25 mouse cellular contexts compared by ENCODE assay signal in the genomic region with DNA sequence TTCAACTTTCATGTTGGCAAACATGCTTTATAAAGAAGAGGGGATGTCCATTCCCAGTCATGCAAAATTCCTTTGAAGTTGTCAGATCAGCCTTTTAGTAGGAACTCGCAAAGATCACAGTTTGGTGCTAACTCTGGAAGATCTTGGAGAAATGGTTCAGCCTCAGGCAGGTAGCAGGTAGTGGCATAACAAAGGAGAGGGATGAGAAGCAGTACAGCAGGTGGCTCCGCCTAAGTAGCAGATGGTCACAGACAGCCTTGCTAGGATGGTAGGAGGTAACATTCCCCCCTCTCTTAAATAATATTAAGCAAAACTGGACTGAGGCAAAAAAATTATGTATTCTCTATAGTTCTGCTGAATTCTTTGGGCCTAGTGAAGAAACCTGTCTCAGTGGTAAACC. TPM values are rescaled to one million over a fixed set of nuclear protein-coding genes. Genes with fewer than 3 reads are reported as not detected.
"Had no signal": no experiment of that assay in that cellular context is flagged by ENCODE, and none has a peak within 500 bp of the region (broad histone marks: within the 10 kb centered on the region; RNA-seq: fewer than 3 reads in every experiment).

No protein-coding gene starts in this region.

- DNase-seq: gastrocnemius, adult 2 months; gastrocnemius, postnatal 10 days; gastrocnemius, postnatal 25 days; heart, adult 18-20 months; heart, postnatal 10 days; heart, postnatal 4 days; kidney, adult 18-20 months; kidney, adult 8-10 months; kidney, postnatal 10 days; kidney, postnatal 25 days; kidney, postnatal 4 days; layer of hippocampus, adult 9-11 months; layer of hippocampus, postnatal 36 days; left cerebral cortex, postnatal 4 days had no signal

RNA-seq across cellular contexts. Expression of gene Vmn2r71, which starts 20.8 kb away (rescaled TPM):
- total RNA-seq: gastrocnemius, adult 2 months; gastrocnemius, postnatal 10 days; gastrocnemius, postnatal 25 days; gastrocnemius, postnatal 4 days; granulocyte monocyte progenitor cell, adult 5-6 weeks; heart, adult 18-20 months; heart, adult 8-10 months; heart, postnatal 10 days; heart, postnatal 25 days; heart, postnatal 4 days; layer of hippocampus, adult 2 months; layer of hippocampus, postnatal 14 days; layer of hippocampus, postnatal 36 days; left cerebral cortex, adult 18-20 months; left cerebral cortex, adult 8-10 months; left cerebral cortex, postnatal 10 days; left cerebral cortex, postnatal 25 days; left cerebral cortex, postnatal 4 days; liver, adult 2 months had no signal

RNA-seq across cellular contexts. Expression of gene Vmn2r70, which starts 26.9 kb away (rescaled TPM):
- total RNA-seq: gastrocnemius, adult 2 months; gastrocnemius, postnatal 10 days; gastrocnemius, postnatal 25 days; gastrocnemius, postnatal 4 days; granulocyte monocyte progenitor cell, adult 5-6 weeks; heart, adult 18-20 months; heart, adult 8-10 months; heart, postnatal 10 days; heart, postnatal 25 days; heart, postnatal 4 days; layer of hippocampus, adult 2 months; layer of hippocampus, postnatal 14 days; layer of hippocampus, postnatal 36 days; left cerebral cortex, adult 18-20 months; left cerebral cortex, adult 8-10 months; left cerebral cortex, postnatal 10 days; left cerebral cortex, postnatal 25 days; left cerebral cortex, postnatal 4 days; liver, adult 2 months had no signal
